Mouse (Mus musculus) erythroblast, adult 5-6 weeks (primary cell): ENCODE data around the gene Kank4. TPM values are rescaled to one million over a fixed set of nuclear protein-coding genes. Genes with fewer than 3 reads are reported as not detected.
"Not testable (repeated sequence)": the region's sequence is repeated elsewhere in the genome, so short reads cannot be mapped to it uniquely, and the experiment has no call there.

ENCODE experiments used
- ATAC-seq: replicated peaks from 2 replicates; pipeline ENCODE4 v1.8.0; 2016; ENCODE audit warnings: moderate number of reproducible peaks, mild to moderate bottlenecking, moderate TSS enrichment, inconsistent platforms; ENCODE audit not compliant: poor library complexity, low FRiP score, severe bottlenecking
- total RNA-seq, 2 experiments: library from RNA; stranded (forward) in 1 of 2; stranded (reverse) in 1 of 2; fragments of 150-400 nt in 1 of 2; fragments of 200-764, 138-1000 nt in 1 of 2; gene quantifications; 2 replicates each; pipeline versions ENCODE4 v1.2.3 to v1.2.4; 2015 to 2017; ENCODE audit warnings: low replicate concordance in 2 of 2

Gene Kank4
- not detected in 2 replicates for total RNA-seq (2015; ENCODE audit: low replicate concordance)
- 0.28 TPM in 1 of 2 replicates, not detected in the other for total RNA-seq (2017; ENCODE audit: low replicate concordance)

DNA sequence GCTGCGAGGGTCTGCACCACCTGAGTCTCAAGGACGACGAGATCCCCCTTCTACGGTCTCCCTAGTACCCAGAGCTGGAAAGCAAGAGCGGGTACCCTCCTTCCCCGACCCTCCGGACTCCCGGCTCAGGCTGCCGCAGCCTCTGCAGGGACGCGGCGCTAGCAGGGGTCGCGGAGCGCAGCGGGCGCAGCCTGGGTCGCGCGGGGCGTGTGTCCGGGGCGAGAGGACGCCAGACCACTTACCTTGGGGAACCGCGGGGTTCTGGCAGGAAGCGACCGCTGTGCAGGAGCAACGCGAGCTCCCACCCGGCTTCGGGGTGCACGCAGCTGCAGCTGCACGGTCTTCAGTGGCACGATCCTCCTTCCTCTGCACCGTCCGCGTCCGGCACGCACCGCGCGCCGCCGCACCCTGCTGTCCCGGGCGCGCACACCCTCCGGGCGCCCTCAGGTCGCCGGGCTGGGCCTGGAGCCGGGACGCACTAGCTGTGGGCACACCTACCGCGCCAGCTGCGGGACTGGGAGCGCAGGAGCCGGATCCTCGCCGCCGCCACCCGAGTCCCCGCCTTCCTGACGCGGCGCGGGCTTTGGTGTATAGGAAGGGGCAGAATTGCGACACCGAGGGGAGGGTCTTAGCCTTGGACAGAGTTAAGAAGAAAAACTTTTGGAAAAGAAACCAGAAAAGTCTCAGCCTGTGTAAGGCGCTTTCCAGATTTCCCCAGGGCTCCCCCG, at the start of gene Kank4:
Gene Kank4, minus strand, starts transcription at position 354 of the 728 bp plus-strand sequence.
- no peak for ATAC-seq

- ATAC-seq: no peak
Measured at GRCm38 (mm10) chr4:98865386-98866237, 48.3 kb upstream of the Kank4 start.

- ATAC-seq: no peak
Measured at GRCm38 (mm10) chr4:98864546-98864945, 47.2 kb upstream of the Kank4 start.

DNA sequence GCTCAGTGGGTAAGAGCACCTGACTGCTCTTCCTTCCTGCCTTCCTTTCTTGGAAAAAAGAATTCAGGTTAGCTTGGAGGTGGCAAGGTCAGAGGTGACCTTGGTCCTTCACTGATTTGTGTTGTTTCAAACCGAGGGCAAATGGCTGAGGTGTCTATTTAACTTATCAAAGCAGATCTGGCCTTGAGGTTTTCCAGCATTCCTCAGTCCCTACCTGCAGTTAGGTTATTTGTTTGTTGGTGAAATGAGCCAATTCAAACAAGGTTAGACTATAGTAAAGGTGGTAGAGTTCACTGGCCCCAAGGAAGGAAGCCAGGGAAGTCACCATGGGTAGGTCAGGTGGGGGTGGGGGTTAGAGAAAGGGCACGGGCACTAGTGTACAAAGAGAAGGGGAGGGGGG, 46.8 kb upstream of the Kank4 start:
- no peak for ATAC-seq

GRCm38 (mm10) chr4:98863451-98863850, 46.1 kb upstream of the Kank4 start:
- ATAC-seq: no peak

DNA sequence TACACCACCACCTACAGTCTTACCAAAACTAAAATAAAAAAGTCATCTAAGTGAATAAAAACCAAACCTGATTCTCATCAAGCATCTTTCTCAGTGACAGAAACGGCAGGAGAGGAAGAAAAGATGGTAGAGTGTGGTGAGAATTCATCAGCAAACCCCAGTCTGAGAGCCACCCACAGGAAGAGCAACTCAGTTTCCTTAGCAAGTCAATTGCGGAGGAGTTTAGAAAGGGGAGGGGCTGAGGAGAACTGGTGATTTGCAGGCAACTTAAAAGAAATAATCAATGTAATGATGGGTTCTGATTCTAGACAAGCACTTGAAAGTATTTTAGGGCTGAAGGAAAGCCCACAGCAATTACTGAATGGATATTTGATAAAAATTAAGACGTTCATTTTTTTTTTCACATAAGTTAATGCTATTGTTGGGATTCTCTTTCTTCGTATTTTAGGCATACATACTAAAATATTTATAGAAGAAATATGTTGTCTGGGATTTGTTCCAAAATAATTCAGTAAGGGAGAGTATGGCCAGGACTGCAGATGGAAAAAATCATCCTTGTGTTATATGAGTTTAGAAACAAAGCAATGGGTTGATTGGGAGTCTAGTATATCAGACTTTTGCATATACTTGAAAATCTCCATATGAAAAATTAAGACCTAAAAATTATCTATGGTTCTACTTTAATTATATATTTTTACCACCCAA, 41.0 kb upstream of the Kank4 start:
- no peak for ATAC-seq

DNA sequence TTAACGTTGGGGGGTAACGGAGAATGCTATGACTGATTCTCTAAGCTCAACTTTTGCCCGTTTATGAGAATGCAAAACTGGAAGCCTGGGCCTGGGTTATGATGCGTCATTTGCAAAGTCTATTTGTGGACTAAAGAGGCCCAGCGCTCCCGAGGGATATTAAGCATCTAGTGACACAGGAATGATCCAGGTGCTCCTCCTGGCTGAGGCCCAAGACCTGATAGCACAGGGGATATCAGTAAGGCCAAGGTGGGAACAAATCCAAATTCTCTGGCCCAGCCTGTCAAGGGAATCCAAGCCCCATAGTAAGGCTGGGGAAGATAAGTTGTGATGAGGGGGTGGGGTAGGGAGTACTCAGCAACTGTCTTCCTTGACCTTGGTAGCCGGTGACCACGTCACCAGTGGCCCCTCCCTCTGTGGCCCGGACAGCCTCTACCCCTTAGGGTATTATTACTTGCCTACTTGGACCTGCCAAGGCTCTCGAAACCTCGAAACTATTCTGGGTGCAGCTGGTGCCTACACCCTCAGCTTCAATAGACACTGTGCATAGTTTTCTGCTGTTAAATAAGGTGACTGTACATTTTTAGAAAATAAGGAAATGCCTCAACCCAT, 39.8 kb upstream of the Kank4 start:
- no peak for ATAC-seq

GRCm38 (mm10) chr4:98853926-98854325, 36.6 kb upstream of the Kank4 start:
- no peak for ATAC-seq

- not testable (repeated sequence) for ATAC-seq
Measured at GRCm38 (mm10) chr4:98850485-98850884, 33.1 kb upstream of the Kank4 start.

DNA sequence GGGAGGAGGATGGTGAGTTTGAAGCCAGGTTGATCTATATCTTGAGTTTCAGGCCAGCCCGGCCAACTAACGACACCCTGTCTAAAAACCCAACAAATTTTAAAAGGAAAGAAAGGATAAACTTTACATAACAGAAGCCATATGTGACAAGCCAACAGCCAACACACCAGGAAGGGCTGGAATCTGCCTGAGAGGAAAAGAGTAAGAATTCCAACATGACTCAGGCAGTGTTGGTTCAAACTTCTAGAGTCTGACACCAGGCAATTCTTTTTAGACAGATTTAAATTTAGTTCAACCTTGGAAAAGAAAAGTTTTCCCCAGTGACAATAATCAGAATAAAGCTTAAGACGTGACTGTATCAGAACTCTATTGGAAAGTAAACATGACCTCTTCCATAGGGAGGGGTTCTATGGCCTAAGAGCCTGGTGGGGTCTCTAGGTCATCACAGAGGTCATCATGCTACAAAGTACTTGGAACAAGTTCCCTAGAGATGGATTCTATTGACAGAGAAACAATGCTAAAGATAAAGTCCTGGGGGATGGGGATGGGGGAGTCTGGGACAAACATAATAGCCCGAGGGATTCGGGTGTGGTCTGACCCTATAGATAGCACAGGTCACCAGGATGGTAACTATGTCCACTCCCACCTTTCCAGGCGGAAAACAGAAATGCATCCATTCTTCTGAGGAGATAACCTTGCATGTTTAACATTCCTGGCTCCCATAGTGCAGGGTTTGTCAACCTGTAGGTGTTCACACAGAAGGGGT, 30.0 kb upstream of the Kank4 start:
- ATAC-seq: no peak

DNA sequence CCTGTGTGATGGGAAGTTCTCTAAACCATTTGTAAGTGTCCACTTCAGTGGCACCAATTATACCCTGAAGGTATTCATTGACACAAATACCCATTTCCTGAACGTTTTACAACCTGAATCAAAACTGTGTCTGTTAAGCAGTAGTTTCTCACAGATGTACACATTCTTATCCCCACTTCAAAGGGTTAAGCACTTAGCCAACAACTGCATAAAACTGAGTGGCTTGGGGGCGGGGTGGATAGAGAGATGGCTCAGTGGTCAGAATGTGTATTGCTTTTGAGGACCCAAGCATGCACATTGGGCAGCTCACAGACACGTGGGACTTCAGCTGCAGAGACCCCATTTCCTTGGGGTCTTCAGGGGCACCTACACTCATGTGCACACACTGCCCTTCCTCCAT, 29.1 kb upstream of the Kank4 start:
- ATAC-seq: no peak

DNA sequence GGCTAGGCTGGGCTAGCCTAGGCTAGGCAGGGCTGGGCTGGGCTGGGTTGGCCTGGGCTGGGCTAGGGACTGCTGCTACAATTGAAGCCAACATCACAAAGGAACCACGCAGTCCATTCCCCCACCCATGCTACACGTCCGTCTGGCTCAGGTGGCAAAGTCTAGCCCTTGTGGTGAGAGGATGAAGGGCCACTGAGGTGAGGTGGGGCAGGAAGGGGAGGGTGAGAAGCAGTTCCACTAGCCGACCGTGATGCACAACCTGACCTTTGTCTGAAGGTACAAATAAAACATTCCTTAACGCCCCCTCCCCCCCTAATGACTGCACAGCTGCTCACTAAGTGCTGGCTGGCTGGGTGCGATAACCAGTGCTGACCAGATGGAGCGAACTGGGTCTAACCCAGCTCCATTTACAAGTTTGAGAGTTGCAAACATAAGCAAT, 28.4 kb upstream of the Kank4 start:
- ATAC-seq: no peak

DNA sequence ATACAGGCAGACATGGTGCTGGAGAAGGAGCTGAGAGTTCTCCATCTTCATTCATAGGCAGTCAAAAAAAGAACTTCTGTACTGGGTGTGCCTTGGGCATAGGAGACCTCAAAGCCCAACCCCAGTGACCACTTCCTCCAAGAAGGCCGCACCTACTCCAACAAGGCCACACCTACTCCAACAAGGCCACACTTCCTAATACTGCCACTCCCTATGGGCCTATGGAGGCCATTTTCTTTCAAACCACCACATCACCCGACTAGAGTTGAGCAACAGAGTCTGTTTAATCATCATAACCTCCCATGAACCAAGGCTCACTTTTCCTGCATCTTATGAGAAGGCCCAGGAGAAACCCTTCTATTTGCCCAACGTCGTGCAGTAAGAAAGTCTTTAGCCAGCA, 27.9 kb upstream of the Kank4 start:
- no peak for ATAC-seq

GRCm38 (mm10) chr4:98843906-98844597, 26.7 kb upstream of the Kank4 start:
- ATAC-seq: no peak

DNA sequence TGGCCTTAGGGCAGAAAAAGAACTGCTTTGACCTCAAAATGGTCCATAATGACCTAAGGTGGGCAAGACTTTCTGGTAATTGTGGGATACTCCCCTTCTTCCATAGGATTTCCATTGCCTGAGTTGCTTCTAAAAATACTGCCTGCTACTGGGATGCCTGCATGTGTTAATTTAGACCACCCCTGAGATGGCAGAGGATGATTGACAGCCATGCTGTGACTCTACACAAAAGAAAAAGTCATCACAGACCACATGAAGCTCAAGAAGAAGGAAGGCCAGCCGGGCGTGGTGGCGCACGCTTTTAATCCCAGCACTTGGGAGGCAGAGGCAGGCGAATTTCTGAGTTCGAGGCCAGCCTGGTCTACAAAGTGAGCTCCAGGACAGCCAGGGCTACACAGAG, 23.9 kb upstream of the Kank4 start:
- ATAC-seq: not testable (repeated sequence)

DNA sequence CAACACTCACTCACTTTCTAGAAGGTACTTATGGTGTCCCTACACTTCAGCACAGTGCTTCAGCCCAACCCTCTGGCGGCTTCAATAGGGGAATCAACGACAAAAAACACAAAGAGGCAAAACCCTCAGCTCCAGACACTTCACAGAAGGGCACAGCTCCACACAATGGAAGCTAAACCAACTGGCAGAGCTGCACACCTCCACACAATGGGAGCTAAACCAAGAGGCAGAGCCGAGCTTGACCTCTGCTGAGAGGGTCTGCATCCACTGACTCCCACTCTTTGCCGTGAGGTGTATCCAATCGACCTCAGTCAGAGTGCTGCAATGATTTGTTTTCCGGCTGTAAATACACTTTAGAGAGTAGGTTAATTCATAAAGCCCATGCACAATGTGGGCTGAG, 23.2 kb upstream of the Kank4 start:
- ATAC-seq: no peak

DNA sequence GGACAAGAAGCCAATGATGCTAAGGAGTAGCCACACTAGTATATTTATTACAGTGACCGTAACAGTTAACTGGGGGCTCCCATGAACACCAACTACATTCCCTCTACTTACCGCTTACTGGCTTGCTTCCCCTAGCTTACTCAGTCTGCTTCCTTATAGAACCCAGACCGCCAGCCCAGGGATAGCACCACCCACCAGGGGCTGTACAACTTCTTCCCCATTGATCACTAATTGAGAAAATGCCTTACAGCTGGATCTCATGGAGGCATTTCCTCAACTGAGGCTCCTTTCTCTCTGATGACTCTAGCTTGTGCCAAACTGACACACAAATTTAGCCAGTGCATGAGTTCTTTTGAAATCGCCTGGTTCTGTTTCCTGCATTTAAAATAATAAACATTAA, 21.6 kb upstream of the Kank4 start:
- no peak for ATAC-seq

- no peak for ATAC-seq
Measured at GRCm38 (mm10) chr4:98837715-98838505, 20.6 kb upstream of the Kank4 start.
